Mouse (Mus musculus) forebrain, postnatal 0 days (tissue): ENCODE measurements at regions not wholly inside any gene's neighbourhood (a gene's known extent, or its start where the extent isn't known, plus 50 kb on each side); places are given as distances from the start of the nearest gene placed in this dataset.
A peak's percentile ranks its signal among the peaks of the same experiment; 100 is the strongest.
"Not testable (repeated sequence)": the region's sequence is repeated elsewhere in the genome, so short reads cannot be mapped to it uniquely, and the experiment has no call there.

Experiments used
- ATAC-seq: fragments of 200-750 bp; cut with Nextera tagmentation; 2 replicates; pipeline ENCODE4 v1.8.0; 2017; ENCODE audit warnings: mild to moderate bottlenecking, moderate library complexity
- DNase-seq: peaks from one replicate; pipeline ENCODE4 v3.0.0-alpha.2; 2015
- H3K27ac ChIP-seq: fragments of 300-500 bp; sonication (generic); 2 replicates; pipeline ENCODE4 v1.5.1; 2014; ENCODE audit warnings: low read depth, mild to moderate bottlenecking, antibody characterized with exemption, low read length, moderate library complexity, mixed read lengths
- H3K27me3 ChIP-seq: fragments of 300-500 bp; sonication (generic); 2 replicates; pipeline ENCODE4 v1.6.1; 2014; ENCODE audit warnings: mild to moderate bottlenecking, low read length, mixed read lengths; ENCODE audit not compliant: insufficient read depth
- H3K36me3 ChIP-seq: fragments of 300-500 bp; sonication (generic); 2 replicates; pipeline ENCODE4 v1.6.1; 2014; ENCODE audit warnings: mild to moderate bottlenecking, moderate library complexity; ENCODE audit not compliant: insufficient read depth
- H3K4me1 ChIP-seq: fragments of 300-500 bp; sonication (generic); 2 replicates; pipeline ENCODE4 v1.6.1; 2014; ENCODE audit warnings: antibody characterized with exemption; ENCODE audit not compliant: insufficient read depth
- H3K4me2 ChIP-seq: fragments of 300-500 bp; sonication (generic); 2 replicates; pipeline ENCODE4 v1.6.1; 2014; ENCODE audit warnings: low read depth, mild to moderate bottlenecking, moderate library complexity
- H3K4me3 ChIP-seq: fragments of 300-500 bp; sonication (generic); 2 replicates; pipeline ENCODE4 v1.5.1; 2014; ENCODE audit warnings: low read depth, low read length, mixed read lengths
- H3K9ac ChIP-seq: fragments of 300-500 bp; sonication (generic); 2 replicates; pipeline ENCODE4 v1.6.1; 2014; ENCODE audit warnings: mild to moderate bottlenecking
- H3K9me3 ChIP-seq: fragments of 300-500 bp; sonication (generic); 2 replicates; pipeline ENCODE4 v1.6.1; 2016; ENCODE audit warnings: low read length
- CTCF ChIP-seq: sonication (generic); IDR thresholded peaks from 2 replicates; pipeline ENCODE4 v1.5.1; 2016; ENCODE audit warnings: antibody characterized with exemption, control low read depth, low read depth
- WGBS: fragments of 180-500 bp; shearing (Covaris S2); extraction: QIAGEN DNeasy Blood & Tissue Kit; methylation state at CpG from one replicate; pipeline ENCODE4 v1.1.7; 2014; 5-methylcytosine and 5-hydroxymethylcytosine counted together

- no peak for TF ChIP-seq CTCF
- H3K9me3 ChIP-seq: no peaks in the 10 kb centered on the region
- no peak for ATAC-seq
- no peaks in the 10 kb centered on the region for H3K4me1 ChIP-seq
- H3K9ac ChIP-seq: no peak overlapping the region
- H3K27me3 ChIP-seq: no peaks in the 10 kb centered on the region
- H3K36me3 ChIP-seq: no peaks in the 10 kb centered on the region
- H3K4me2 ChIP-seq: no peak overlapping the region
- H3K4me3 ChIP-seq: no peak overlapping the region
- H3K27ac ChIP-seq: no peak overlapping the region
- DNase-seq: no peak
These were observed 1365.8 kb upstream of the Got2 start for GRCm38 (mm10) chr8:97254169-97254568.

GRCm38 (mm10) chr8:97252232-97252631 lies 1363.9 kb upstream of the Got2 start:
- no peak overlapping the region for H3K27ac ChIP-seq
- no peak overlapping the region for H3K4me3 ChIP-seq
- no peaks in the 10 kb centered on the region for H3K36me3 ChIP-seq
- no peaks in the 10 kb centered on the region for H3K27me3 ChIP-seq
- H3K4me1 ChIP-seq: no peaks in the 10 kb centered on the region
- H3K9ac ChIP-seq: no peak overlapping the region
- no peak for DNase-seq
- H3K9me3 ChIP-seq: no peaks in the 10 kb centered on the region
- no peak for TF ChIP-seq CTCF
- 75% methylated on average over 3 of the region's 3 CpGs for WGBS
- no peak overlapping the region for H3K4me2 ChIP-seq
- ATAC-seq: no peak

GRCm38 (mm10) chr8:97251458-97251865 lies 1363.1 kb upstream of the Got2 start:
- DNase-seq (peak; percentile 56), ATAC-seq (no peak)
- Histone ChIP-seq H3K27ac (no peak overlapping the region), H3K9me3 (no peaks in the 10 kb centered on the region), H3K36me3 (no peaks in the 10 kb centered on the region), H3K27me3 (no peaks in the 10 kb centered on the region), H3K4me1 (no peaks in the 10 kb centered on the region), H3K4me2 (no peak overlapping the region), H3K4me3 (no peak overlapping the region), H3K9ac (no peak overlapping the region)
- TF ChIP-seq CTCF: no peak
- WGBS: 22% methylated on average over 5 of the region's 5 CpGs

GRCm38 (mm10) chr8:97234551-97235107 lies 1346.3 kb upstream of the Got2 start:
- ATAC-seq (no peak), DNase-seq (no peak)
- no peak overlapping the region for H3K4me3 ChIP-seq
- no peaks in the 10 kb centered on the region for H3K27me3 ChIP-seq
- no peaks in the 10 kb centered on the region for H3K9me3 ChIP-seq
- TF ChIP-seq CTCF: no peak
- 73% methylated on average over 4 of the region's 4 CpGs for WGBS
- no peaks in the 10 kb centered on the region for H3K4me1 ChIP-seq
- no peak overlapping the region for H3K27ac ChIP-seq
- H3K36me3 ChIP-seq: no peaks in the 10 kb centered on the region
- no peak overlapping the region for H3K9ac ChIP-seq
- no peak overlapping the region for H3K4me2 ChIP-seq

GRCm38 (mm10) chr8:97232619-97233376 lies 1344.5 kb upstream of the Got2 start:
- 40% methylated on average over 2 of the region's 2 CpGs for WGBS
- no peak for DNase-seq
- Histone ChIP-seq H3K4me2 (no peak overlapping the region), H3K27me3 (no peaks in the 10 kb centered on the region), H3K27ac (no peak overlapping the region), H3K9ac (no peak overlapping the region), H3K4me3 (no peak overlapping the region), H3K4me1 (no peaks in the 10 kb centered on the region), H3K36me3 (no peaks in the 10 kb centered on the region), H3K9me3 (no peaks in the 10 kb centered on the region)
- no peak for ATAC-seq
- no peak for TF ChIP-seq CTCF

GRCm38 (mm10) chr8:97231652-97232051 lies 1343.3 kb upstream of the Got2 start:
- ATAC-seq (peak; percentile 73; the same call in 1 of the 2 replicates), DNase-seq (peak; percentile 53)
- no peak overlapping the region for H3K27ac ChIP-seq
- H3K9me3 ChIP-seq: no peaks in the 10 kb centered on the region
- 60% methylated on average over 5 of the region's 5 CpGs for WGBS
- H3K4me3 ChIP-seq: no peak overlapping the region
- H3K4me2 ChIP-seq: no peak overlapping the region
- H3K27me3 ChIP-seq: no peaks in the 10 kb centered on the region
- H3K36me3 ChIP-seq: no peaks in the 10 kb centered on the region
- no peak for TF ChIP-seq CTCF
- no peaks in the 10 kb centered on the region for H3K4me1 ChIP-seq
- H3K9ac ChIP-seq: no peak overlapping the region

- DNase-seq (no peak), ATAC-seq (no peak)
- H3K36me3 ChIP-seq: no peaks in the 10 kb centered on the region
- TF ChIP-seq CTCF: no peak
- no peaks in the 10 kb centered on the region for H3K9me3 ChIP-seq
- no peak overlapping the region for H3K9ac ChIP-seq
- 32% methylated on average over 1 of the region's 1 CpGs for WGBS
- no peaks in the 10 kb centered on the region for H3K27me3 ChIP-seq
- no peaks in the 10 kb centered on the region for H3K4me1 ChIP-seq
- no peak overlapping the region for H3K4me3 ChIP-seq
- H3K27ac ChIP-seq: no peak overlapping the region
- no peak overlapping the region for H3K4me2 ChIP-seq
These were observed 1303.5 kb upstream of the Got2 start for GRCm38 (mm10) chr8:97191806-97192205.

GRCm38 (mm10) chr8:97183831-97184230 lies 1295.5 kb upstream of the Got2 start:
- H3K27me3 ChIP-seq, DNase-seq, H3K4me2 ChIP-seq, H3K4me1 ChIP-seq, H3K9me3 ChIP-seq, H3K36me3 ChIP-seq, H3K4me3 ChIP-seq, H3K27ac ChIP-seq, H3K9ac ChIP-seq, ATAC-seq: not testable (repeated sequence)
- 95% methylated on average over 13 of the region's 13 CpGs for WGBS

- H3K9me3 ChIP-seq, H3K36me3 ChIP-seq, H3K27ac ChIP-seq, H3K4me2 ChIP-seq, H3K27me3 ChIP-seq, DNase-seq, H3K9ac ChIP-seq, ATAC-seq, H3K4me1 ChIP-seq, H3K4me3 ChIP-seq: not testable (repeated sequence)
These were observed 1294.1 kb upstream of the Got2 start for GRCm38 (mm10) chr8:97182456-97182855.
